Mouse (Mus musculus): ENCODE results near the gene Zfp428. TPM values are rescaled to one million over a fixed set of nuclear protein-coding genes. Genes with fewer than 3 reads are reported as not detected.
A peak's percentile ranks its signal among the peaks of the same experiment; 100 is the strongest.

Zfp428 gene
- total and polyA plus RNA-seq, 3 experiments = 11.1 to 20.4 (median 15.1) TPM

DNA sequence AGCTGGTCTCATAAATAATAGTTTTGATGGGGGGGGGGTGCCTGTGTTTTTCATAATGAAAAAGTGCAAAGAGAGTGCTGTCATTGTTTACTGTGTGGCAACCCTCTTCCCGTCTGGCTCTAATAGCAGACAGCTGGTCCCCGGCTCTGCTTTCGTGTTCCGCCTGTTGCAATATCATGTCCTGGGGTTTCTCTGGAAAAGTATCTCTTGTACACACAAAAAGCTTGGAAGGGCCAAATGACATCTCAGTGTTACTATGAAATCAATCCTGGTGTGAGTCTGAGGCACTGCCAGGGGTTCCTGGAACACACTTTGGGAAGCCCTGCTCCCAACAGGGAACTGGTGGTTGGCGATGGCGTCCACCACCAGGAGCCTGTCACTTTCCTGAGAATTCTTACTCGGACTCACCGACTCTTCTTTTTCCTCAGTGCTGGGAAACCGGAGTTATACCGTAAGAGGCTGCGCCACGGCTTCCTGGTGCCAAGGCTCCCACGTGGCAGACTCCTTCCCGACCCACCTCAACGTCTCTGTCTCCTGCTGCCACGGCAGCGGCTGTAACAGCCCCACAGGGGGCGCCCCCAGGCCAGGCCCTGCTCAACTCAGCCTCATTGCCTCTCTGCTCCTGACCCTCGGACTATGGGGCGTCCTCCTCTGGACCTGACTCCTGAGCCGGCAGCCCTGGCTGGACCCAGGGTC is 31.8 kb upstream of the Zfp428 start:
- Histone ChIP-seq H3K9ac (ENCODE audit: insufficient read depth, low read depth) (no peak overlapping the region), H3K4me3 (replicated peaks in 1 of 3; ENCODE audit: low read depth in 2 of 3, low read length in 2 of 3, poor library complexity in 1 of 3) (no peak overlapping the region), H3K4me2 (ENCODE audit: insufficient read depth, low read depth, poor library complexity, severe bottlenecking) (no peak overlapping the region), H3K4me1 (ENCODE audit: control insufficient read depth in 1 of 2, insufficient read depth in 2 of 2) (no peaks in the 10 kb centered on the region), H3K9me3 (replicated peaks; ENCODE audit: low read length) (peaks cover 26% of the 10 kb centered on the region), H3K79me2 (replicated peaks; ENCODE audit: control insufficient read depth, extremely low read depth, insufficient read depth, poor library complexity, severe bottlenecking) (no peaks in the 10 kb centered on the region), H3K36me3 (replicated peaks in 1 of 2; ENCODE audit: control insufficient read depth in 1 of 2, insufficient read depth in 1 of 2, low read length in 1 of 2) (no peaks in the 10 kb centered on the region), H3K27me3 (replicated peaks) (peaks cover 33% of the 10 kb centered on the region), H3K27ac (ENCODE audit: insufficient read depth, low read depth) (no peak overlapping the region)
- dilution Hi-C loops (cut with MboI; ENCODE audit: extremely low pct_ligation_motif_present, extremely low pct_unique_long_range_greater_than_20kb, low sequenced_read_pairs) = no loop called here
- in situ Hi-C loops (cut with MboI; ENCODE audit: low pct_ligation_motif_present, low pct_unique_long_range_greater_than_20kb, low sequenced_read_pairs) = loop anchor here (10.0 kb wide), 1 partner anchor 180 kb away; no protein-coding TSS in a partner anchor
- TF ChIP-seq CTCF (conservative IDR thresholded peaks at IDR 0.05 in 1 of 2, IDR thresholded peaks at IDR 0.05 in 1 of 2; ENCODE audit: low read depth in 2 of 2, low read length in 2 of 2) (peak in 1 of 2 experiments; percentile 55; a peak in 2 of 4 replicates), TBP (conservative IDR thresholded peaks at IDR 0.05; ENCODE audit: low read depth, low read length) (no peak), SMC3 (IDR thresholded peaks at IDR 0.05; ENCODE audit: low read depth, low read length) (0 out of 2 replicates have a peak, but pooled peaks have one; percentile 20)
- DNase-seq (ENCODE audit: extremely low read depth) = no peak

DNA sequence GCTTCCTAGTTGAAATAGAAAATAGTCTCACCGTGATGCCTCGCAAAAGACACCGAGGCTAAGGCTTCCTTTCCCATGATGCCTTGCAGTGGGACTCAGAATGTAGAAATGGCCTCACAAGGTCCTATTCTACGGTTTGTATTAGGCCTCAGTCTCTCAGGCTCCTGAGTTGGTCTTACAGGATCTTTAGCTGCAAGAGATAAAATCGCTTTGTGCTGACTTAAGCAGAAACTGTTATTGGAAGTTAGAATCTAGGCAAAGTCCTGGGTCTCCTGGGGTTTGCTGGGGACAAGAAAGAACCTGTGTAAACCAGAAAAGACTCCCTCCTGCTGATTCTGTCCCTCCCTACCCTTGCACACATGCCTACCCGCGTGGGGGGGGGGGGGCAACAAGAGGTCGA is 30.5 kb upstream of the Zfp428 start:
- Histone ChIP-seq H3K9ac (ENCODE audit: insufficient read depth, low read depth) (no peak overlapping the region), H3K4me3 (replicated peaks in 1 of 3; ENCODE audit: low read depth in 2 of 3, low read length in 2 of 3, poor library complexity in 1 of 3) (no peak overlapping the region), H3K27me3 (replicated peaks) (peaks cover 47% of the 10 kb centered on the region), H3K4me2 (ENCODE audit: insufficient read depth, low read depth, poor library complexity, severe bottlenecking) (no peak overlapping the region), H3K4me1 (ENCODE audit: control insufficient read depth in 1 of 2, insufficient read depth in 2 of 2) (peaks cover 3 to 5% of the 10 kb centered on the region in 2 experiments), H3K9me3 (replicated peaks; ENCODE audit: low read length) (peaks cover 23% of the 10 kb centered on the region), H3K79me2 (replicated peaks; ENCODE audit: control insufficient read depth, extremely low read depth, insufficient read depth, poor library complexity, severe bottlenecking) (no peaks in the 10 kb centered on the region), H3K27ac (ENCODE audit: insufficient read depth, low read depth) (no peak overlapping the region), H3K36me3 (replicated peaks in 1 of 2; ENCODE audit: control insufficient read depth in 1 of 2, insufficient read depth in 1 of 2, low read length in 1 of 2) (no peaks in the 10 kb centered on the region)
- in situ Hi-C loops (cut with MboI; ENCODE audit: low pct_ligation_motif_present, low pct_unique_long_range_greater_than_20kb, low sequenced_read_pairs) = loop anchor here (10.0 kb wide), 1 partner anchor 178 kb away; no protein-coding TSS in a partner anchor
- dilution Hi-C loops (cut with MboI; ENCODE audit: extremely low pct_ligation_motif_present, extremely low pct_unique_long_range_greater_than_20kb, low sequenced_read_pairs) = no loop called here
- DNase-seq (ENCODE audit: extremely low read depth) = no peak
- TF ChIP-seq JUND (conservative IDR thresholded peaks at IDR 0.05; ENCODE audit: low read depth, low read length) (no peak), MAFK (IDR thresholded peaks at IDR 0.05; ENCODE audit: insufficient replicate concordance, low read length) (0 out of 2 replicates have a peak, but pooled peaks have one; percentile 44)

DNA sequence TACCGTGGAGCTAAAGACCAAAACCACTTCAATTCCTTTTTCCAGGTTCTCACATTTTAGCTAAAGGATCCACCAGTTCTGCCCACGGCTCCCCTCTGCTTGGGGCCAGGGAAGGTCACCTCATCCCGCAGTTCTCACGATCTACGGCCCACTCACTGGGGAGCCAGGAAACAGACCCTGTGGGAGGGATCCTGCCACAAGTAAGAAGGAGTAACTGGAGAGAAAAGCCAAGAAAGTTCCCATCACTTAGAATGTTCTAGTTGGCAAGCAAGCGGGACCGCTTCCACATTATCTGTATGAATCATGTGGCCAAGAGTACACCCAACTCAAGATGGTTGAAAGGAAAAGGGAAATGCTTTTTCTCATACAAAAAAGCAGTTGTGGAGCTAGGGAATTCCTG is 29.9 kb upstream of the Zfp428 start:
- Histone ChIP-seq H3K27me3 (replicated peaks) (peaks cover 48% of the 10 kb centered on the region), H3K79me2 (replicated peaks; ENCODE audit: control insufficient read depth, extremely low read depth, insufficient read depth, poor library complexity, severe bottlenecking) (no peaks in the 10 kb centered on the region), H3K4me3 (replicated peaks in 1 of 3; ENCODE audit: low read depth in 2 of 3, low read length in 2 of 3, poor library complexity in 1 of 3) (no peak overlapping the region), H3K9me3 (replicated peaks; ENCODE audit: low read length) (peaks cover 26% of the 10 kb centered on the region), H3K4me2 (ENCODE audit: insufficient read depth, low read depth, poor library complexity, severe bottlenecking) (no peak overlapping the region), H3K27ac (ENCODE audit: insufficient read depth, low read depth) (no peak overlapping the region), H3K4me1 (ENCODE audit: control insufficient read depth in 1 of 2, insufficient read depth in 2 of 2) (peaks cover 7 to 9% of the 10 kb centered on the region in 2 experiments), H3K36me3 (replicated peaks in 1 of 2; ENCODE audit: control insufficient read depth in 1 of 2, insufficient read depth in 1 of 2, low read length in 1 of 2) (no peaks in the 10 kb centered on the region), H3K9ac (ENCODE audit: insufficient read depth, low read depth) (no peak overlapping the region)
- DNase-seq (ENCODE audit: extremely low read depth) = no peak
- no peak for TF ChIP-seq SMC3 (IDR thresholded peaks at IDR 0.05; ENCODE audit: low read depth, low read length)
- TF ChIP-seq TBP (conservative IDR thresholded peaks at IDR 0.05; ENCODE audit: low read depth, low read length) = no peak
- TF ChIP-seq GABPA (IDR thresholded peaks at IDR 0.05; ENCODE audit: insufficient replicate concordance, low read depth, low read length) = no peak
- TF ChIP-seq MAX (IDR thresholded peaks at IDR 0.05; ENCODE audit: low read length) = no peak
- no peak for TF ChIP-seq JUND (conservative IDR thresholded peaks at IDR 0.05; ENCODE audit: low read depth, low read length)
- TF ChIP-seq MAFK (IDR thresholded peaks at IDR 0.05; ENCODE audit: insufficient replicate concordance, low read length) = no peak
- no peak for TF ChIP-seq ELF1 (IDR thresholded peaks at IDR 0.05; ENCODE audit: low read depth, low read length)
- no peak for TF ChIP-seq ZNF384 (IDR thresholded peaks at IDR 0.05; ENCODE audit: low read depth, low read length)
- TF ChIP-seq SIN3A (IDR thresholded peaks at IDR 0.05; ENCODE audit: low read length) = no peak
- no peak for TF ChIP-seq TCF12 (IDR thresholded peaks at IDR 0.05; ENCODE audit: low read depth, low read length)
- no peak for TF ChIP-seq MYC (IDR thresholded peaks at IDR 0.05; ENCODE audit: low read depth, low read length)
- TF ChIP-seq CHD2 (IDR thresholded peaks at IDR 0.05; ENCODE audit: low read length) = no peak
- no peak for TF ChIP-seq RCOR1 (conservative IDR thresholded peaks at IDR 0.05; ENCODE audit: low read depth, low read length)
- TF ChIP-seq IRF4 (IDR thresholded peaks at IDR 0.05; ENCODE audit: low read depth, low read length) = no peak
- dilution Hi-C loops (cut with MboI; ENCODE audit: extremely low pct_ligation_motif_present, extremely low pct_unique_long_range_greater_than_20kb, low sequenced_read_pairs) (no loop called here), in situ Hi-C loops (cut with MboI; ENCODE audit: low pct_ligation_motif_present, low pct_unique_long_range_greater_than_20kb, low sequenced_read_pairs) (loop anchor here (10.0 kb wide), 1 partner anchor 178 kb away; no protein-coding TSS in a partner anchor)
